Mouse (Mus musculus) ovary, postnatal 14 days (tissue): ENCODE results near the gene Hist3h2ba.

ENCODE experiments used
- DNase-seq: peaks from one replicate; pipeline ENCODE4 v3.0.0; 2022; ENCODE audit warnings: low spot score

The Hist3h2ba gene

GRCm38 (mm10) chr11:58948542-58949479, at the start of gene Hist3h2ba:
Gene Hist3h2ba, plus strand, starts transcription at chr11:58948920.
- DNase-seq = no peak

- DNase-seq = no peak
Observed at GRCm38 (mm10) chr11:58901080-58901479, 47.6 kb upstream of the Hist3h2ba start.

- DNase-seq = peak; percentile 96
Observed at GRCm38 (mm10) chr11:58903511-58904409, 45.0 kb upstream of the Hist3h2ba start, which contains the start of gene Zfp39. Gene Zfp39, minus strand, starts transcription at chr11:58904225.

- no peak for DNase-seq
Observed at GRCm38 (mm10) chr11:58904410-58904718, 44.4 kb upstream of the Hist3h2ba start.

GRCm38 (mm10) chr11:58904838-58905237, 43.9 kb upstream of the Hist3h2ba start:
- DNase-seq = no peak

GRCm38 (mm10) chr11:58913776-58914175, 34.9 kb upstream of the Hist3h2ba start:
- DNase-seq = no peak

GRCm38 (mm10) chr11:58914461-58915028, 34.2 kb upstream of the Hist3h2ba start:
- no peak for DNase-seq

- no peak for DNase-seq
Observed at GRCm38 (mm10) chr11:58916879-58917744, 31.6 kb upstream of the Hist3h2ba start.

GRCm38 (mm10) chr11:58917745-58918366, 30.9 kb upstream of the Hist3h2ba start, which contains the start of gene Btnl10:
Gene Btnl10, plus strand, starts transcription at chr11:58917908.
- DNase-seq = no peak

GRCm38 (mm10) chr11:58918759-58919158, 30.0 kb upstream of the Hist3h2ba start:
- DNase-seq = no peak

GRCm38 (mm10) chr11:58922420-58922819, 26.3 kb upstream of the Hist3h2ba start:
- DNase-seq = no peak

GRCm38 (mm10) chr11:58926651-58927050, 22.1 kb upstream of the Hist3h2ba start:
- no peak for DNase-seq

GRCm38 (mm10) chr11:58927053-58927452, 21.7 kb upstream of the Hist3h2ba start:
- DNase-seq = no peak

- peak; percentile 38 for DNase-seq
Observed at GRCm38 (mm10) chr11:58927790-58928651, 20.7 kb upstream of the Hist3h2ba start.

GRCm38 (mm10) chr11:58929055-58929454, 19.7 kb upstream of the Hist3h2ba start:
- no peak for DNase-seq

GRCm38 (mm10) chr11:58929641-58930040, 19.1 kb upstream of the Hist3h2ba start:
- no peak for DNase-seq

GRCm38 (mm10) chr11:58930254-58930653, 18.5 kb upstream of the Hist3h2ba start:
- no peak for DNase-seq

GRCm38 (mm10) chr11:58931576-58931975, 17.1 kb upstream of the Hist3h2ba start:
- DNase-seq = no peak

- no peak for DNase-seq
Observed at GRCm38 (mm10) chr11:58937909-58938308, 10.8 kb upstream of the Hist3h2ba start.
